16 mouse cellular contexts compared by ENCODE assay signal in genomic region chr3:86641796-86642195, GRCm38 (mm10).
"Had no signal": no experiment of that assay in that cellular context is flagged by ENCODE, and none has a peak within 500 bp of the region (broad histone marks: within the 10 kb centered on the region; RNA-seq: fewer than 3 reads in every experiment).

No protein-coding gene starts in this region.

- H3K9me3 ChIP-seq: neural tube, embryonic 13.5 days; neural tube, embryonic 15.5 days; stomach, embryonic 15.5 days had no signal

- H3K4me1 ChIP-seq: stomach, embryonic 15.5 days had no signal

- H3K9ac ChIP-seq: neural tube, embryonic 13.5 days; neural tube, embryonic 15.5 days; stomach, embryonic 15.5 days had no signal

- DNase-seq: retina, postnatal 1 day; right cerebral cortex, adult 18-20 months; right cerebral cortex, postnatal 14 days; right cerebral cortex, postnatal 25 days; right cerebral cortex, postnatal 4 days; spleen, adult 18-20 months; thymus, adult 18-20 months; thymus, adult 2 months; thymus, postnatal 14 days; thymus, postnatal 25 days; thymus, postnatal 36 days; thymus, postnatal 4 days had no signal

- H3K4me3 ChIP-seq: neural tube, embryonic 13.5 days; neural tube, embryonic 15.5 days; stomach, embryonic 15.5 days had no signal

- H3K27ac ChIP-seq: neural tube, embryonic 13.5 days; neural tube, embryonic 15.5 days; stomach, embryonic 15.5 days; stomach, postnatal 0 days had no signal

- H3K36me3 ChIP-seq: neural tube, embryonic 15.5 days; stomach, embryonic 15.5 days had no signal

- H3K4me2 ChIP-seq: neural tube, embryonic 13.5 days; neural tube, embryonic 15.5 days; stomach, embryonic 15.5 days had no signal

- H3K27me3 ChIP-seq: neural tube, embryonic 13.5 days; neural tube, embryonic 15.5 days; stomach, embryonic 15.5 days had no signal
